Mouse (Mus musculus): ENCODE measurements around the gene Gm5127.

Gm5127 gene

GRCm38 (mm10) chrX:106582886-106583285 lies at the start of gene Gm5127:
Gm5127 (plus strand) TSS chrX:106583186.
- no peak for DNase-seq

- DNase-seq: no peak
These were observed 46.6 kb upstream of the Gm5127 start for GRCm38 (mm10) chrX:106536359-106536758.

DNA sequence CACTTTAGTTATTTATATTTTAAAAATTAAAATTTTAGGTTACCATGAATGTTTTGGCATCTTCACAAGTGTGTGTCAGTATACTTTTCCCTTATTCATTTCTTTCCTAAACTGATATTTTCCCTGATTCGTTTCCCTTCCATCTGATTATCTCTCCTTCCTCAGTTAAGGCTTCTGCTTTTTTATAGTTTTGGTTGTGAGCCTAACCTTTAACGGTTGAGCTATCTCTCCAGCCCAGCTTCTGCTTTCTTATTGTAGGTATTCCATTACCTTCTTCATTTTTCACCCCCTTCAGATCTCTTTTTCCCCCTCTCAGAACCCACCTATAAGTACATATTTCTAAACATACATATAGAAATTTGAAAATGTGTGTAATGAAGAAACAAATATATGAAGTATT lies 27.5 kb upstream of the Gm5127 start:
- DNase-seq: no peak

DNA sequence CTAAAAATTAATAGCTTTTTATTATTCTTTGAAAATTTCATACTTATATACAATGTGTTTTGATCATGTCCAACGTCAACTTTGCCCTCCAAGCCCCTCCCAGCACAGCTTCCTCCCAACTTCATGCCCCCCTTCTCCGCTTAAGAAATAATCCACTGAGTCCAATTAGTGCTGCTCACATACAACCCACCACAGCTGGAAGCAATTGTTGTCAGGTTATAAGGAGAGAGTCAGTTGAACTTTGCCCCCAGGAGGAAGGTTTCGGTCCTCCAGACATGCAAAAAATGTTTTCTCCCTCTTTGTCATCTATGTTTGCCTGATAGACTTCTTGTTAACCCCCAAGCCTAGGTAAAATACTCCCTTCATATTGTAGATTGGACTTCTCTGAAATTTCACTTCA lies 4.0 kb upstream of the Gm5127 start:
- DNase-seq: no peak

GRCm38 (mm10) chrX:106580410-106580809 lies 2.6 kb upstream of the Gm5127 start:
- no peak for DNase-seq

GRCm38 (mm10) chrX:106582197-106582596 lies 789 bp upstream of the Gm5127 start:
- DNase-seq: no peak

DNA sequence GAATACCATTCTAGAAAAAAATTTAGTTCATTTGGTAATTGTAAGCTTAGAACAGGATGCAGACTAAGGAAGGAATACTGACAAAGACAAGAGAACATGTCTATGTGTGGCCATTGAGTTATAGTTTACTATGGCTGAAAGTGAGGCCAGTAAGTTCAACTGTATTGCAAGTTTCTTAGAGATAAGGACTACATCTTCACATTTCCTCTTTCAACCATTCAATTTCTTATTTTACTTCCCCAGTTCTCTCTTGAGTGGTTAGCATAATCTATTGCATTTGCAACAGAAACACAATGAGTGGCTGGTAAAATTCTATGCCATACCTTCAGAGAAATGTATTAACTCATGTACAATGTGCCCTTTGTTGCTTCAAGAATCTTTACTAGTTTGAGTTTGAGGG lies 10.9 kb downstream of the Gm5127 start:
- DNase-seq: no peak

- DNase-seq: no peak
These were observed 12.9 kb downstream of the Gm5127 start for GRCm38 (mm10) chrX:106595904-106596303.

- DNase-seq: no peak
These were observed 19.7 kb downstream of the Gm5127 start for GRCm38 (mm10) chrX:106602574-106603258.

DNA sequence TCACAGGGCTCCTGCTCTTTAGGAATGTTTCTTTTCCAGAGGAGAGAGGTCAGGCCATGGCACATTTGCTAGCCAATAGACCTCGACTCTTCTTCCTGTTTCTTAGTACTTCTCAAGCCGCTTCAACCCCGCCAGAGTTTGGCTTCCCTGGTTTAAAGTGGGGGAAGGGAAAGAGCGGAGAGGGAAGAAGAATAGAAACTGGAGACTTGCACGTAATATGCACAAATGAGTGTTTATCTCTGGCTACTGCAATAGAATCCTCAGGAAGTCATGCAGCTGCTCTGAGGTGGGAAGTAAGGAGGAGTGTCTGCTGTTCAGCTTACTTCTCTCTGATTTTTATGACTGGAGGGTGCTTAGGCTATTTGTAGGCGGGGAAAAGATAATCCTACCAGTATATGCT lies 20.4 kb downstream of the Gm5127 start, which contains the start of gene Cysltr1:
Gene Cysltr1 (minus strand): TSS at position 294 of the 400 bp plus-strand sequence.
- no peak for DNase-seq

DNA sequence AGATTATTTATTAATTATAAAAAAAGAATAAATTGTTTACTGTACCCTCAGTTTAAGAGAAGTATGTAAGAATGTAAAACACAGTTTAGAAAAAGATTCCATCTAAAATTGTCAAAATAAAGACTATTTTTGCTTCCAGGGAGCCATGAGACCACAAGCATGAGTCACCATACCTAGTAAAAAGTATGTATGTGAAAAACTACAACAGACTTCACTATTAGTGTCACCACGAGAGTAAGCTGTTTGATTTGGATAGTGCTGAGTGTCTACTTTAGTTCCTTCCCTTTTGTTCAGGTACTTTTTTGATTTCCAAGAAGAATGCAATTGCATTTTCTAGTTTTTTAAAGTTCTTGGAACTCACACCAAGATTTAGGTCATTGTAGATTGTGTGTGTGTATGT lies 39.5 kb downstream of the Gm5127 start:
- DNase-seq: no peak

DNA sequence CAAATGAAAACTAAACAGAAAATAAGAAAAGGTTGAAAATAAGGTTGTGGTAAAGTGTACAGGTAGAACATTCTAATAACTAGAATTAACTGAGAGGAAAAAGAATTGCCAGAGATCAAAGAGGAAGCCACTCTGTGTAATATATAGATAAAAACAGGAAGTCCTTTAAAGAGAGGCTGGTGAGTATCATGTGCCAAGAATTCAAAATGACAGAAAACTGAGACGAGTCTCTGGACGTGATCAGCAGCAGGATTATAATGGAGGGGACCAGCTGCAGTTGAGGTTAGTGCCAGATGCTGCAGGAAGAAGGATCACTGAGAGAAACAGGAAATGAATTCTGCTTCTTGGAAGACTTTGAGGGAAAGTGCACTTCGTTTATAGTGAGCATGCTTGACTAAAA lies 40.7 kb downstream of the Gm5127 start:
- DNase-seq: no peak

- no peak for DNase-seq
These were observed 45.5 kb downstream of the Gm5127 start for GRCm38 (mm10) chrX:106628514-106628913.

GRCm38 (mm10) chrX:106633543-106633942 lies 50.6 kb downstream of the Gm5127 start:
- no peak for DNase-seq

GRCm38 (mm10) chrX:106634799-106635541 lies 52.0 kb downstream of the Gm5127 start:
- no peak for DNase-seq

DNA sequence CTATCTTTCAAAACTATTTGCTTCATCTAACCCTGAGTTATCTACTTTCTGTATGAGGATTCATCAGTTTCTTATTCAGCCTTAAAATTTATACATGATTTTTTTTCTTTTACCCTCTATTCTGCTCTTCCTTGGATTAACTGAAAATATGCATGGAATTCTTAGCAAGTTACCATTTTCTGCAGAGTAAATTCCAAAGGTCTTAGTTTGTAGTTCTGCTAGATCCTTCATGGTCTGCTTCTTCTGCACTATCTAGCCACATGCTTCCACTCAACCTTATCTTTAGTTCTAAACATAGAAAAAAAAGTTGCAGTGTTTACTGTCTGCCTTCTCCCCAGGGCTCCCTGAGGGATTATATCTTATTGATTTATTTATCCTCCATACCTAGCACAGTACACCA lies 79.1 kb downstream of the Gm5127 start:
- no peak for DNase-seq

DNA sequence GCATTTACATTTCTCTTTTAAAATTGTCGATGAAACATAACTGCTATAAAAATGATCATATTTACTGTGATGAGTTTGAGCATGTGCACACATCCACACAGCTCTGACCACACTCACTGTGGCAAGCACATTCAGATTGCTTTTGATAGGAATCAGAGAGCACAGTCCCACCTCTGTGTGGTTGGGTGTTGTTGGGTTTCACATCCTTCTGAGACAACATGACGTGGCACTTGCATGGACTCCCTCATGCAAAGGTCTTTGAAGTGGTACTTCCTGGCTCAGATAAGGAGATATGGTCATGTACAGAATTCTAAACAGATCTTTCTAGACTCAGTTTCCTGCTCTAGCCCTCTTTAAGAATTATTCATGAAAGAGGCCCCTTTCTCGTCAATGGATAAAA lies 121.6 kb downstream of the Gm5127 start:
- no peak for DNase-seq

DNA sequence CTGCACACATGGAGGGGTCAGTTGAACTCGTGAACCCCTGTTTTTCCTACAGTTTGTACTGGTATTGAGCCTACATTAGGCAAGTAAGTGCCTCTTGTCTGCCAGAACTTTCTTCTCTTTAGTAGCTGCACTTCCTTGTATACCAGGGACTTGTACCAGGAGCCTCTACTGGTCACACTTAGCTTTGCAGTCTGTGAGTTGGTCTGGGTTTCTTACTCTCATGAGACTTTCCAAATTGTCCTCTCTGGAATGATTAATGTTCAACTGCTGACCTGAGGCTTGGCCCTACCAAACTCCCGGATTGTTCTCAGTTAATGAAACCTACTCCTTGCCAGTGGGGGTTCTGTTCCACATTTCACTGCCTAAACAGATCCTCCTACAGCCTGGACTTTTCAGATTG lies 134.2 kb downstream of the Gm5127 start:
- no peak for DNase-seq

DNA sequence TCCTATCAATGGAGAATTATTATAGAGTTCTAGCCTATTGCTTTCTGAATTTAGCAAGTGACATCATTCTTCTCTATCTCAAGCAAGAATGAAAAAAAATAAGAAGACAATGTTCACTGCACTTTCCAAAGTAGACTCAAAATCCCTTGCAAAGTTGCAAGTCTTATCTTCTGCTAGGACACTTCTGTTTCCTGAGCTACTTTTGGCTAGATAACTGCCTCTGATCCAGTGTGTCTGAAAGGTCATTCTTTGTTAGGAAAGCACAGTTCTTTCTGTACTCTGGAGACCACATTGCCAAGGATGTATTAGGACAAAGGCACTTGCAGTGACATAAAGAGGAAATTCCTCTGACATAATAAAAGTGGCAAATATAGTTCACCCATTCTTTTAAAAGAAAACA lies 159.3 kb downstream of the Gm5127 start:
- no peak for DNase-seq

DNA sequence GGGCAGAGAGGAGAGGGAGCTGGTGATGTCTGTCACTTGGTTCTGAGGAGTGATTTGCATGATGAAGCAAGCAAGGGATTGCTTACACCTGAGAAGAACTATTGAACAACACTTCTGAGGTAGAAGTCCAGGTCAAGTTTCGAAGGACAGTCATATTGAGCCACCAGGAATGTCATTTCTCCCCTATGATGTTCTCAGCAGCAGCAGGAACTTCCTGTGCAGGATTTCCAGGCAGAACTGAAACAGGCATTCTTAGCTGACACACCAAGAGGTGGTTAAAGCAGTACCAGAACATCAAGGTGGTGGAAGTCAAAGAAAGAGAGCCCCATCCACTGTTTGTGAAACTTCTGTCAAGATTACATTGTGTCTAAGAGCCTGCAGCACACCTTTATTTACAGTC lies 172.3 kb downstream of the Gm5127 start:
- DNase-seq: no peak
